ENCODE assay signal across 9 mouse cellular contexts in the genomic region with DNA sequence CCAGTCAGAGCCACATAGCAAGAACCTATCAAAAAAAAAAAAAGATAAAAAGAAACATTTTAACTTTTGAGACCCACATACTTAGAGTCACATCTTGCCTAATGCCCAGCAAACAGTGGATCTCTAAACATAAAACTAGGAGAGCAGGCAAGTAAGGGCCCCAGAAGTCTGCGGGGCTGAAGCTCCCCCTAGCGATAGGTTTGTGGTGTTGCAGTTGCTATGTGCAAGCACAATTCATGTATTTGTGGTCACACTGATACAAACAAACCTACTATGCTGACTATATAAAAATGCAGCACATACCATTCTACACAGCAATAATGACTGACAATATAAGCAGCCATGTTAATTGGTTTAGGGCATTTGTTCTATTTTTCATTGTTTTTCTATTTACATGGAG. TPM values are rescaled to one million over a fixed set of nuclear protein-coding genes. Genes with fewer than 3 reads are reported as not detected.
A peak's percentile ranks its signal among the peaks of the same experiment; 100 is the strongest.
DNase-seq lines count a peak whose midpoint lies in the region; ATAC-seq and TF ChIP-seq lines count a peak whose summit lies in the region.
"Had no signal": no experiment of that assay in that cellular context is flagged by ENCODE, and none has a peak within 500 bp of the region (broad histone marks: within the 10 kb centered on the region; RNA-seq: fewer than 3 reads in every experiment).

No protein-coding gene starts in this region.

- no peak for ATAC-seq in midbrain, embryonic 14.5 days (ENCODE audit: low FRiP score, low TSS enrichment)
- ATAC-seq in midbrain, embryonic 13.5 days = no peak
- no peak for ATAC-seq in limb, embryonic 14.5 days (ENCODE audit: low FRiP score, low read depth)

- TF ChIP-seq POLR2A in limb, embryonic 14.5 days (IDR thresholded peaks at IDR 0.05; ENCODE audit: borderline replicate concordance, extremely low read depth, insufficient read depth, insufficient read length) = no peak

- no peak overlapping the region for H3K27ac ChIP-seq in midbrain, embryonic 14.5 days (replicated peaks; ENCODE audit: low read depth, low read length)
- H3K27ac ChIP-seq in midbrain, embryonic 13.5 days = no peak overlapping the region
- H3K27ac ChIP-seq in limb, embryonic 14.5 days (replicated peaks; ENCODE audit: low read depth, low read length) = no peak overlapping the region

- H3K9ac ChIP-seq in midbrain, embryonic 14.5 days (replicated peaks; ENCODE audit: low read length) = no peak overlapping the region
- no peak overlapping the region for H3K9ac ChIP-seq in midbrain, embryonic 13.5 days (replicated peaks)
- no peak overlapping the region for H3K9ac ChIP-seq in limb, embryonic 14.5 days (ENCODE audit: low read depth, low read length, severe bottlenecking)

- no peak overlapping the region for H3K4me3 ChIP-seq in midbrain, embryonic 14.5 days (replicated peaks; ENCODE audit: low read depth, low read length)
- no peak overlapping the region for H3K4me3 ChIP-seq in midbrain, embryonic 13.5 days (replicated peaks)
- H3K4me3 ChIP-seq in limb, embryonic 14.5 days (replicated peaks; ENCODE audit: low read length) = no peak overlapping the region

- WGBS in midbrain, embryonic 14.5 days = 21% methylated on average over 2 of the region's 2 CpGs
- WGBS in midbrain, embryonic 13.5 days = 22% methylated on average over 2 of the region's 2 CpGs
- WGBS in limb, embryonic 14.5 days = 26% methylated on average over 2 of the region's 2 CpGs

- H3K4me1 ChIP-seq in midbrain, embryonic 14.5 days (ENCODE audit: control insufficient read depth, insufficient read depth, low read length) = no peaks in the 10 kb centered on the region
- no peaks in the 10 kb centered on the region for H3K4me1 ChIP-seq in midbrain, embryonic 13.5 days (replicated peaks)
- H3K4me1 ChIP-seq in limb, embryonic 14.5 days (ENCODE audit: control insufficient read depth, insufficient read depth, low read length) = no peaks in the 10 kb centered on the region

- no peaks in the 10 kb centered on the region for H3K9me3 ChIP-seq in midbrain, embryonic 14.5 days (ENCODE audit: control insufficient read depth, low read length)
- H3K9me3 ChIP-seq in midbrain, embryonic 13.5 days = no peaks in the 10 kb centered on the region
- no peaks in the 10 kb centered on the region for H3K9me3 ChIP-seq in limb, embryonic 14.5 days (ENCODE audit: control insufficient read depth, low read length)

- H3K4me2 ChIP-seq in midbrain, embryonic 14.5 days (ENCODE audit: low read length) = no peak overlapping the region
- no peak overlapping the region for H3K4me2 ChIP-seq in midbrain, embryonic 13.5 days (replicated peaks)
- no peak overlapping the region for H3K4me2 ChIP-seq in limb, embryonic 14.5 days (replicated peaks; ENCODE audit: low read depth, low read length, severe bottlenecking)

- H3K27me3 ChIP-seq in midbrain, embryonic 14.5 days (ENCODE audit: control insufficient read depth, insufficient read depth, low read length) = no peaks in the 10 kb centered on the region
- H3K27me3 ChIP-seq in midbrain, embryonic 13.5 days = no peaks in the 10 kb centered on the region
- no peaks in the 10 kb centered on the region for H3K27me3 ChIP-seq in limb, embryonic 14.5 days (ENCODE audit: control insufficient read depth, insufficient read depth, low read length)

- DNase-seq in adrenal gland, postnatal 10 days = peak; percentile 31
- DNase-seq in adrenal gland, adult 8-10 months = no peak
- DNase-seq in midbrain, embryonic 14.5 days = peak; percentile 66
- DNase-seq in limb, embryonic 14.5 days (ENCODE audit: low spot score) = peak; percentile 35
- peak; percentile 49 for DNase-seq in retina, postnatal 7 days (ENCODE audit: low read depth, low spot score)
- no peak for DNase-seq in left cerebral cortex, postnatal 25 days (ENCODE audit: low spot score in 2 of 2)
- DNase-seq in cerebellum, adult 8-10 months = no peak

- peaks cover 74% of the 10 kb centered on the region for H3K36me3 ChIP-seq in midbrain, embryonic 14.5 days (ENCODE audit: control insufficient read depth, insufficient read depth, low read length)
- peaks cover 81% of the 10 kb centered on the region for H3K36me3 ChIP-seq in midbrain, embryonic 13.5 days
- H3K36me3 ChIP-seq in limb, embryonic 14.5 days (ENCODE audit: control insufficient read depth, insufficient read depth, low read length) = peaks cover 80% of the 10 kb centered on the region

- intact Hi-C loops in left cerebral cortex, postnatal 25 days (cut with DNase I) = no loop called here

RNA-seq across cellular contexts. Expression of gene Kat7, which starts 11.9 kb away (rescaled TPM):
- total RNA-seq in adrenal gland, postnatal 10 days (2021) = 10 to 100 TPM; 52.0 to 63.0 TPM
- total RNA-seq in adrenal gland, adult 8-10 months (2022) = 10 to 100 TPM; 50.4 to 86.8 (median 73.7) TPM
- polyA plus RNA-seq in midbrain, embryonic 14.5 days (2014; fragmentation: Nextera tagmentation; extraction: Ambion mirVana) = 56.6 and 65.2 TPM in 2 replicates
- polyA plus RNA-seq in midbrain, embryonic 13.5 days (2015; fragmentation: Nextera tagmentation; extraction: Ambion mirVana) = 63.8 and 66.1 TPM in 2 replicates
- 49.7 and 51.4 TPM in 2 replicates for polyA plus RNA-seq in limb, embryonic 14.5 days (2012; rRNA removed)
- 58.5 and 60.1 TPM in 2 replicates for polyA plus RNA-seq in limb, embryonic 14.5 days (2014; fragmentation: Nextera tagmentation; extraction: Ambion mirVana)
- total RNA-seq in left cerebral cortex, postnatal 25 days (2021) = 10 to 100 TPM; 67.5 to 70.1 TPM

RNA-seq across cellular contexts. Expression of gene Tac4, which starts 36.8 kb away (rescaled TPM):
- total RNA-seq in adrenal gland, postnatal 10 days (2021) = not detected
- total RNA-seq in adrenal gland, adult 8-10 months (2022) = not detected
- not detected in 2 replicates for polyA plus RNA-seq in midbrain, embryonic 14.5 days (2014; fragmentation: Nextera tagmentation; extraction: Ambion mirVana)
- not detected in 2 replicates for polyA plus RNA-seq in midbrain, embryonic 13.5 days (2015; fragmentation: Nextera tagmentation; extraction: Ambion mirVana)
- polyA plus RNA-seq in limb, embryonic 14.5 days (2012; rRNA removed) = 0.08 TPM in 1 of 2 replicates, not detected in the other
- not detected in 2 replicates for polyA plus RNA-seq in limb, embryonic 14.5 days (2014; fragmentation: Nextera tagmentation; extraction: Ambion mirVana)
- total RNA-seq in left cerebral cortex, postnatal 25 days (2021) = not detected
- polyA plus RNA-seq: heart, embryonic 14.5 days had no signal

RNA-seq across cellular contexts. Expression of gene Fam117a, which starts 38.7 kb away (rescaled TPM):
- 10 to 100 TPM; 21.6 to 25.9 TPM for total RNA-seq in adrenal gland, postnatal 10 days (2021)
- total RNA-seq in adrenal gland, adult 8-10 months (2022) = 10 to 100 TPM; 14.7 to 21.4 (median 18.0) TPM
- polyA plus RNA-seq in midbrain, embryonic 14.5 days (2014; fragmentation: Nextera tagmentation; extraction: Ambion mirVana) = 2.4 and 2.5 TPM in 2 replicates
- polyA plus RNA-seq in midbrain, embryonic 13.5 days (2015; fragmentation: Nextera tagmentation; extraction: Ambion mirVana) = 2.3 and 2.8 TPM in 2 replicates
- polyA plus RNA-seq in limb, embryonic 14.5 days (2012; rRNA removed) = 48.3 and 59.6 TPM in 2 replicates
- 19.3 and 22.1 TPM in 2 replicates for polyA plus RNA-seq in limb, embryonic 14.5 days (2014; fragmentation: Nextera tagmentation; extraction: Ambion mirVana)
- total RNA-seq in left cerebral cortex, postnatal 25 days (2021) = 1 to 10 TPM; 2.5 to 3.8 TPM

Comparison
In these comparisons a context has a peak if more than half of its experiments do, and no peak if none do; other contexts are left out.
1. DNase-seq: peak in adrenal gland, postnatal 10 days (single experiment), midbrain, embryonic 14.5 days (single experiment), limb, embryonic 14.5 days (single experiment) and retina, postnatal 7 days (single experiment); none in adrenal gland, adult 8-10 months (single experiment), left cerebral cortex, postnatal 25 days (0 of 2) and cerebellum, adult 8-10 months (single experiment).